Mouse (Mus musculus) cerebellum, adult 11-12 months (tissue): ENCODE measurements around the gene Iba57.
"Not testable (repeated sequence)": the region's sequence is repeated elsewhere in the genome, so short reads cannot be mapped to it uniquely, and the experiment has no call there.

ENCODE experiments used
- DNase-seq: peaks from one replicate; pipeline ENCODE4 v3.0.0; 2022

Gene Iba57

DNA sequence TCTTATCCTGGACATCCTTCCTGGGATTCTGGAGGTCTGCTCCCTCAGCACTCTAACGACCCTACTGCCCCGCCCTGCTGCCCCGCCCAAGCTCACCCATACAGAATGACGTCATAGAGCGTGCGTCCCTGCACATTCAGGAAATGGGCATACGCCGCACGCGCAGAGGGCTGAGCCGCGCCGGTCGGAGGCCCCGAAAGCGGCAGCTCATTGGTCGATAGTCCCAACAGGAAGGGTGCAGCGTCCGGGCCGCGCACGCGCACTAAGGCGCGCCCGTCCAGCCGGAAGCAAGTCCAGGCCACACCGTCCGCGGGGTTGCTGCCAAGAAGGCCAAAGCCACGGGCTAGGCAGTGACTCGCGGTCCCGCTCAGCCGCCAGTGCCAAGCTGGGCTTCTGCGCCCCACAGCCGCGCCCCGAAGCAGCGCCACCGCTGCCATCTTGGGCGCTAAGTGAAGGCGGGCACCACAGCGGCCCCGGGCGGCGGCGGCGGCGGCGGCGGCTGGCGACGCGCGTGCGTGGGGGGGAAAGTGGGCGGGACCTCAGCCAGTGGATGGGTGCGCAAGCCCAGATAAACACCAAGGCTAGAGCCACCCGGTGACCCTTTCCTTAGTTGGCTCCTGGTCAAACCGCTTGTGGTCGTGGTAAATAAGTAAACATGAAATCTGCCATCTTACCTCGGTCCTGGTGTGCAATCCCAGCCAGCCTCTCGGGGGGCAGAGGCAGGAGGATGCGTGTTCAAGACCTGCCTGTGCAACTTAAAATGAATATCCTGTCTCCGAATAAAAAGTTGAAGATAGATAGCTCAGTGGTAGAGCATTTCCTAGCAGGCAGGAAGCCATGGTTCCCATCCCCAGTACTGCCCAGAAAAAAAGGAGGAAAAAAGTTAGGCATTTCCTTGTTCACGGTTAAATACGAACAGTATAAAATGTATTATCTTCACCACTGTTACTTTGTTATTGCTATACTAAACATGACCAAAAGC lies at the start of gene Iba57:
TSS of gene Iba57 (minus strand) at position 485 of the 982 bp plus-strand sequence.
- DNase-seq, result peak; percentile 100

DNA sequence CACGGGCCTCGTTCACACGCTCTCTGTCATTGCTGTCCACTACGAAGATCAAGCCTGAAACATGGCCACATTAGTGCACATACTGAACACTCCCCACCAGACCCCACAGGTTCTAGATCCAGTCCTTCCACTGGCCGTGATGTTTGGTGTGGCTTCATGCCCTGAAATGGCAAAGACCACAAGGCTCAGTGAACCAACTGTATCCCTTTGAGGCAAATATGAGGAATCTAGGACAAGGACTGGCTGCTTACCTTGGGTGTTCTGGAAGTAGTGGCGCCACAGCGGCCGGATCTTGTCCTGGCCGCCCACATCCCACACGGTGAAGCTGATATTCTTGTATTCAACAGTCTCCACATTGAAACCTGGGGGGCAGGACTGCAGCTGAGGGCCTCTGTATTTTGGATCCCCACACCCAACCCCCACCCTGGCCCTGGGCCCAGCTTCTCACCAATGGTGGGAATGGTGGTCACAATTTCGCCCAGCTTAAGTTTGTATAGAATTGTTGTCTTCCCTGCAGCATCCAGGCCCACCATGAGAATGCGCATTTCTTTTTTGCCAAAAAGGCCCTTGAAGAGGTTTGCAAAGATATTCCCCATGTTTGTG lies 49.5 kb upstream of the Iba57 start:
- DNase-seq, result no peak

DNA sequence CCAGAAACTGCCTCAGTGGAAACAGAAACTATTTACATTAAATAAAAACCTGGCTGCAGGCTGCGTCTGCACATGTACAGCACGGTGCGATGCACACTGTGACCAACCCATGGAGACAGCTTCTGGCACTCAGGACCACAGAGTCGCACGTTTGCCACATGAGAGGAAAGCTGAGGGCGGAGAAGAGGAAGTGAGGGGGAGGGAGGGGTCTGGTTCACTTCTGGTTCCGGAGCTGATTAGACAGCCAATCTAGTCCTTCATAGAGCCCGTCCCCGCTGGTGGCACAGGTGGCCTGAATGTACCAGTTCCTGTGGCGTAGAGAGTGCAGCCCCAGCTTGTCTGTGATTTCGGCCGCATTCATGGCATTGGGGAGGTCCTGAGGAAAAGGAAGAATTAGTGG lies 48.8 kb upstream of the Iba57 start:
- not testable (repeated sequence) for DNase-seq

DNA sequence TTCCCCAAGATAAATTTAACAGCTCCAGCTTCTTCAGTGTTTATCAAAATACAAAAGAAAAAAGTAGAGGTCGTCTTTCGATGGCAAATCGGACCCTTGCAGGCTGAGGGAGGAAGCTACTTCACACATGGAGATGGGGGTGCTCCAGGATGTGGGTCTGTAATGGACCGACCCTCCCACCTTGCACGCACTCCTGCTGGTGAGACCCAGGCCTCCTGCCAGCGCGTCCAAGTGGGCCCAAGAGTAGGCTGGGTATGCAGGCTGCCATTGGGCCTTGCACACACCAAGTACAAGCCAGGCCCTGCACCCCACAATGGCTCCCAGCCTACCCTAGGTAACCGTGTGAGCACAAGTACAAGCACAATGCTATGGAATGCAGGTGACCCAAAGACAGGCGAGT lies 48.0 kb upstream of the Iba57 start:
- DNase-seq, result not testable (repeated sequence)

DNA sequence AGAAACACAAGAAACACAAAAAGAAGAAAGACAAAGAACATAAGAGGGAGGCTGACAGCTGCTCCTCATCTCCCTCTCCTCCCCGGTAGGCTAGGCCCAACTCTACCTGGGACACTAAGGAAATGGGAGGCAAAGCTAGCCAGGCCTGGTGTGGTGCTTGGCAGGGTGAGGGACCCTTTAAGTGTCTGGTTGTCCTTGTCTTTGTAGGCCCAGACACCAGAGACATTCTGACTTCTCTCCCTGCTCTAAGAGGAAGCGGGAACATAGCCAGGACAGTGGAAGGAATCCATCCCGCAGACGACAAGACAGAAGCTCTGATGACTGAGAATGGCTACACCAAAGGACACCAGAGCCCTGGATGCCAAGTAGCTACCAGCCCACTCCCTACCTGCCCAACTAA lies 46.5 kb upstream of the Iba57 start:
- no peak for DNase-seq

DNA sequence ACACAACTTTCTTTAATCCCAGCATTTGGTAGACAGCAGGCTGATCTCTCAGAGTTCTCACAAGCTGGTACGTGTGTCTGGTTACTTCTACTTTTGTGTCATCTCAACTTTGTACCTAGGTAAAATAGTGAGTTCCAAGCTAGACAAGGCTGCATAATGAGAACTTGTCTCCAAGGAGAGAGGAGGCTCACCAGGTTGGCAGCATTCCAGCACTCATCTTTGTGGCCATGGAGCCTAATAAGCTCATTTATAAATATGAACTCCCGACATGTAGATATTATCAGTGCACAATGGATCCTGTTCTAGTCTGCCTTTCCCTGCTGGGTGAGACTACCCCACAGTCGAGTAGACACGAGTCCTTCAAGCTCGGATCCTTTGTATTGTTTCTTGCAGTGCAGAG lies 46.0 kb upstream of the Iba57 start:
- no peak for DNase-seq

DNA sequence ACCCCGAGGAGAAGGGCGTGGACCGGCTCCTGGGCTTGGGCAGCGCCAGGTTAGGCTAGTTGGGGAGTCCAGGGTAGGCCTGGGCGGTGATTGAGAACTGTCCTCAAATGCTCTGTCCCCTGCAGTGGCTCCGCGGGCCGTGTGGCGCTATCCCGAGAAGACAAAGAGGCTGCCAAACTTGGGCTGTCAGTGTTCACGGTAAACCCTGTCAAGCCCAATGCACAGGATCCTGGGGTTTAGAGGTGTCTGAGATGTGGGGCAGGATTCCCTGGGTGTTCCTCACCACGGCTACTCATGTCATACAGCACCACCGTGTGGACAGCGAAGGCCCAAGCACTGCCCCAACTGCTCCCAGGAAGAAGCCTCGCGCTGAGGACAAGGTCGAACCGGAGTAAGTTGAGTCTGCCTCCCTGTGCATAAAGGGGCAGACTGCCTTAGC lies 45.5 kb upstream of the Iba57 start:
- peak; percentile 71 for DNase-seq

DNA sequence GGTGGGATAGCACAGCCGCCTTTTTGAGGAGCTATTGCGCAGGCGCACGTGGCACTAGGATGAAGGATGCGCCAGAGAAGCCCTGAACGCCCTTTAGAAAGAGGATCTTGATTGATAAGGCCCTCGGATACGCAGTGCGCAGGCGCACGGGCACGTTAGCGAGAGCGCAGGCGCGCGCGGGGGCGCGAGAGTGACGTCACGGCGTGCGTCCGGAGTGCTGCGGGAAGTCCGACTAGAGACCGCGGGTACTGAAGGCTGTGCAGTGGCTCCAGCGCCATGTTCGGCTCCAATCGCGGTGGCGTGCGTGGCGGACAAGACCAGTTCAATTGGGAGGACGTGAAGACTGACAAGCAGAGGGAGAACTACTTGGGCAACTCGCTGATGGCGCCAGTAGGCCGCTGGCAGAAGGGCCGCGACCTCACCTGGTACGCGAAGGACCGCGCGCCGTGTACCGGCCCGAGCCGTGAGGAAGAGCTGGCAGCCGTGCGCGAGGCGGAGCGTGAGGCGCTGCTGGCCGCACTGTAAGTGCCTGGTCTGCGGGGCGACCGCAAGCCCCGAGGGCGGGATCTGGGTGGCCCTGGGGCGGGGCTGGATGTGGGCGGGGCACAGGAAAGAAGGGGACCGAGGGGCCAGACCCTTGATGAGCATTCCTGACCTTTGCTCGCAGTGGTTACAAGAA lies 44.8 kb upstream of the Iba57 start, which contains the start of gene 2310033P09Rik:
TSS of gene 2310033P09Rik (plus strand) at position 169 of the 679 bp plus-strand sequence.
- peak; percentile 96 for DNase-seq

DNA sequence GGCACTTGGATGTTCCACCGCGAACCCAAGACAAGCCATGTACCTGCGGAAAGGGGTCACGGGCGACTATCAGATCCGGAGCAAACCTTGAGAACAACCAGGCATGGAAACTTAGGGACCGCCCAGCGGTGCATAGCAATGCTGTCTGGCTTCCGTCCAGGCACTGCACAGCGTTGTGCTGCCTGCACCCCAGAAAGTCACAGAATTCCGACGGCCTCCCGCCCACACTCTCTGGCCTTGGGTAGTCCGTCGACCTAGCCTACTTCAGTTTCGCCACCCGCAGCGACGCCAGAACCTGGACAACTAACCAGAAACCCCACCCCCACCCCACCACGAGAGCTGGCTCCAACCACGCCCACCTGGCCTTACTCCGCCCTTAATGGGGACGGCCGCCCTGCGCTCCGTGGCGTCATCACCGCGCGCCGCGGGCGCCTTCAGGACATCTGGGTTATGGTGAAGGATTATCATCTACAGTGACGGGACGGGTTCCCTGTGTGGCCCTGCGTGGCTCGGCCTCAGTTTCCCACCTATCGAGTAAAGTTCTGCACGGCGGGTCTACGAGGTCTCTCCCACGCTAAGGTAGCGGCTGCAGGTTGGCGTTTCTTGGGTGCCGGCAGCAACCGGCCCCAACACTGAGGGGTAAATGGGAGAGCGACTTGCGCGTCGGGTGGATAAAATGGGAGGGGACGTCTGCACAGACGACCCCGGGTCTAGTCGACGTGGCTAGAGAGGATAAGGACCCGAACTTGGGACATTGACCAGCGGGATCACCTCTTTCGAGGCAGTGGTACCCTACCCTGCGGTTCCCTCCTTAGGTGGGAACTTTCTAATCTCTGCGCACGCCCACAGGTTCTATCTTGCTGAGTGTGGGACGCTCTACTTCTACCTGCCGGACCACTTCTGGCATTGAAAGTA lies 38.8 kb upstream of the Iba57 start, which contains the start of gene Mrpl55:
TSS of gene Mrpl55 (plus strand) at position 406 of the 915 bp plus-strand sequence.
- DNase-seq, result peak; percentile 90

DNA sequence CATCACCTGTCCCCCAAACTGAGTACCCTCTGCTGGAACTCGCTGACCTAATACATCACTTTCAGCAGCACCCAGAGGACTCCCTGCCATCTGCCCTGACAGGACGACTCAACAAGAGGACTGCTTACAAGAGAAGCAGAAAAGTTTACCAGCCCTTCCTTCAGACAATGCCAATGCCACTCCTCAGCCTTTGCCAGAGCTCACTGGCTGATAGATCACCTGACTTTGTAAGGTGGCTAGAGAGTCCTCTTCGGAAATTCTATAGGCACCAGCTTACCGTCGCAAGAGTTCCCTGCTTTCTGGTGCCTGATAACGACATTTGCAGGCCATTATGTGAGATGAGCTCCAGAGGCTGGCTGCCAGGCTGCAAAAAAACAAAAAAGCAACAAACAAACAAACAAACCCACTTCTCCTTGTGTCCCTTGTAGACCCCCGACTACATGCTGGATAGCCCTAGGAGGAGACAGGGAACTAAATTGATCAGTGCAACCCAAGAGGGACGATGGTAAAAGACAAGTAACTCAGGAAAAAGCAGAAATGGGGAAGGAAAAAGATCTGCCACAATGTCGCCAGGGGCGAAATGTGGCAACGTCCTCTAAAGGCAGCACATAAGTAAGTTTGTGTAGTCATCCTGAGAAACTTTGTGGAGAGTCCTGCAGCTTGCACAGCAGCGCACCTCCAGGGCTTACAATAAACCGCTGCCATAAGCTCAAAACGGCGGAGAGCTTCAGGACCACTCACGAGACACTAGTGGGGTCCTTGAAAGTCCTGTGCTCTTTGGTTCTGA lies 37.9 kb upstream of the Iba57 start:
- peak; percentile 31 for DNase-seq

DNA sequence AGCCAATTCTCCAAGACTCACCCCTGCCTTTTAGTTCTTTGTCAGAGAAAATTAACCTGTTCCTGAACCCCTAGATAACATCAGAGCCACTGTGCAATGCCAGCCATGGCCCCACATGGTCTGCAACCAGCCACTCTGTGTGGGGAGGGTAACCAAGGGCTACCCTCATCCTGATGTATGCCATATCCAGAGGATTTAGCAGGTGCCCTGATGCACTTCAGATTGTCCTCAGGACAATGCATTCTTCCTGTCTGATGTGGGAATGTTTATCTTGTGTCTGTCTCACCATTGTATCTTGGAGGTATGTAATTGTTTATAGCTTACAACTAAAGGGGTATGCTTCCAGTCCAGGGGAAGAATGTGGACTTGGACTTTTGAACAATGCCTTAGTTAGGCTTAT lies 32.7 kb upstream of the Iba57 start:
- DNase-seq, result no peak

DNA sequence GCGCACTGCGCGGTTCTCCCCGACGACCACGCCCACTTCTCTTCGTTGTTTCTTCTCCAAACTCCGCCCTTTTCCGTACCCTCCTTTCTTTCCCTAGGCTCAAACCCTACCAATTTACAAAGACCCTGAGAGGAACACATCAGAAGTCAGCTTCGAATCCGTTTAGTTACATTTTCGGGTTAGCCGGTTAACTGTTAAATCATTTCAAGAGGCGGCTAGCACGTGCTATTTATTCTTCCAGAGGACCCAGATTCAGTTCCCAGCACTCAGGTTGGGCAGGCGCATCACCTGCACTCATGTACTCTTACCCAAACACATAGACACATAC lies 28.5 kb upstream of the Iba57 start, which contains the start of gene Guk1:
TSS of gene Guk1 (minus strand) at position 154 of the 328 bp plus-strand sequence.
- no peak for DNase-seq

DNA sequence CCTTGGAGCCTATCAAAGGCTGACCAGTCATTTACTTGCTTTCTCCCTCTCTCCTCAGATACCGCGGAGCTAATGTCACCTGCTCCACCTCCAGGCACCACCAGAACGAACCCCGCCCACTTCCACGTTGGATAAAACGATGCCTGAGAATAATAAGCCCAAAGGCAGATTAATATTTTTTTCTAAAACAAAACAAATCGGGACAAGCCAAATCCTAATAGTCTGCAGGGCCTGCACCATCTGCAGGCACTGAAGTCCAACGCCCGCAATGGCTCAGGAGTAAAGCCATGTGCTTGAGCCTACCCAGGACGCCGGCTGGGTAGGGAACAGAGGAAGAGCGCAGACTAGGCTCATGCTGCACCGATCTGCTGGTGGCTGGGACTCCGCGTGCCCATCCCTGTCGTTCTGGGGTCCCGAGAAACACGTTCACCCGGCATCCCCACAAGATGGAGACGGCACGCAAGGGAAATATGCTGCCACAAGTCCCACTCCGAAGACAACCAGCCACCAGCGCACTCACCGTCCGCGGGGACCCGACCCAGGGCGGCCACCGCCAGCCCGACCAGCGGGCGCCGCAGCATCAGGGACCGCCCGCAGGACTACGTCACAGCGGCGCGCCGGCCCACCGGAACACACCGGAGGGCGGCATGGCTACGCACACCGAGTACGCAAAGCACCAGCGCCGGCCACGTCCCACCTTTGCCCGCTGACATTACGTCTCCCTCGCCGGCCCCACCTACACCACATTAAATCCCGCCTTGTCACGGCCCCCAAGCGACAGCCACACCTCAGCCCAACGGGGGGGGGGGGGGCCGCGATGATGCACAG lies 27.9 kb upstream of the Iba57 start:
- DNase-seq, result peak; percentile 92

DNA sequence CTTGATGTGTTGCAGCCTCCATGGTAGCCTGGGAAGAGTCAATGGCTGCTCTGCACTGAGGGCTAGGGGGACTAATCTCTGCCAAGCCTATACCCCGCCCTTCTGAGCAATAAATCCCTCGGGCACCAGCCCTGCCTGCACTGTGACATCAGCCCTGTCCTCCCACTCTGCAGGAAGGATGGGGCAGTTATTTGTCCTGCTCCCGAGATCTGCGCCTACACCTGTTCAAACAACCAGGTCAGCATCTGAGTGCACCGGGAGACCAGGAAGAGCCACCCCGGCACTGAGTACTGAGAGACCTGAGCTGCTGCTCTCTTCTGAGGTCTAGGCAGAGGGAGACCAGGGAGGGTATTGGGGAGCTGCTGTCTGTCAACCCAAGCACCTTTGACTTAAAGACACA lies 24.2 kb upstream of the Iba57 start:
- DNase-seq, result no peak

DNA sequence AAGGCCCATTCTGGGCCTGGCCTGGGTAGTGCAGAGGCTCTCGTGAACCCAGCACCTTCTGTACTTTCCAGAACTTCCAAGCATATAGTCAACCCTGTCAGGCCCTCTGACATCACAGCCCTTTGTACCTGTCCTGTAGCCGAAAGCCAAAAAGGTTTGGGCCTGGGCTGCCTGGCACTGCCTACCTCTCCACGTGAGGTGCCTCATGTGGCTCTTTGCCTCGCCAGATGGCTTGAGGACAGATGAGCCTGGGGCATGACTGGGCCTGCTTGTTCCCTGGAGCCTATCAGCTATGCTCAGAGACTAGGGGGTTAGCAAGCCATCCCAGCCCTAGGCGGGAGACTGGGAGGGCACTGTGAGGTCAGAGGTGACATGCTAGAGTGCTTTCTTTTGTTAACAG lies 22.0 kb upstream of the Iba57 start:
- DNase-seq, result no peak

DNA sequence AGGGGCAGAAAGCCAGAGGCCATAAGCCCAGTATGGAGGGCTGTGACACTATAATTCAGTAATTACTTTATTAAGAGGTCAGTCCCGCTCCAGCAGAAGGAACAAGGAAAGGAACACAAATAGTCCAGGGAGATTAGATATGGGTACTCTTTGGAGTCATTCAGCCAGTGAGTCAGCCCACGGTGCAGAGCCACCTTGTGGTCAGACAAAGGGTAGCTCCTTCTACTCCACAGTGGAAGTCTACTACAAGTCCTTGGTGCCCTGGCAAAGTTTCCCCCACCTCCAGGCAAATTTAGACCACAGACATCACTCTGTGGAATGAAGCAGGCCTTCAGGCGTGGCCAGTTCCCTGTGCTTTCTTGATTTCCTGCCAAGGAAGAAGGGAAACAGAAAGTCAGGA lies 20.3 kb upstream of the Iba57 start:
- DNase-seq, result no peak

DNA sequence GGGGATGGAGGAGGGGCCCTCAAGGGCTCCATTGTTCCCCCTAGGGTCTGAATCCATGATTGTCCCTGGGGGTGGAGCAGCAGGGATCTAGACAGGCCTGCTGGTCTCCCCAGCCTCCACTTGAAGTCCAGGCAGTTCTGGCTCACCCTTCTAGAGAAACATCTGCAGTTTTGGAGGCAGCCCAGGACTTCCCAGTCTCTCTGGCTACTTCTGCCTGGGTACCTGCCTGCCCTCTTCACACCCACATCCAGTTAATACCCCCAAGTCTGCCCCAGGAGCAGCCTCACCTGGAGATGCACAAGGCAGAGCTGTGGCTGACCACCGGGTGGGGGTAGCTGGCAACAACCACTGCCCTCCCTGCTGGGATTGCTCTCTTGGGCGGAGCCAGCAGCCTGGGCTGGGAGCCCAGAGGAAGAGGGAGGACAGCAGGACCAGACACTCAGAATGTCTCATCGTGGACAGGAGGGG lies 19.4 kb upstream of the Iba57 start, which contains the start of gene Gjc2:
TSS of gene Gjc2 (minus strand) at position 350 of the 468 bp plus-strand sequence.
- no peak for DNase-seq

DNA sequence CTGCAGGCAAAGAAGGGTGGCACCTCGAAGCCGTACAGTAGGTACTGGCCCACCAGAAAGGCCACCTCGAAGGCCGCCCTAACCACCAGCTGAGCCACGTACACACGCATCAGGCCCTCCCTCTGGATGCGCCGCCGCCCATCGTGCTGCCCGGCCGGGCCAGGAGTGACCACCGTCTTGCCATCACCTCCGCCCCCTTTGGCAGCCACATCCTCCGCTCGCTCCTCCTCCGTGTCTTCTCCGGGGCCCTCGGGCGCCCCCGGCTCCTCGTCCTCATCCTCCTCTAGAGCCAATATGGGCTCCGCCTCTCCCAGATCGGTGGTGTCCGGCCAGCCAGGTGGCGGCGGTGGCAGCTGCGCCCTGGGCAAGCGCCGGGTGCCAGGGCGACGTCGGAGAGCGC lies 13.4 kb upstream of the Iba57 start:
- no peak for DNase-seq

DNA sequence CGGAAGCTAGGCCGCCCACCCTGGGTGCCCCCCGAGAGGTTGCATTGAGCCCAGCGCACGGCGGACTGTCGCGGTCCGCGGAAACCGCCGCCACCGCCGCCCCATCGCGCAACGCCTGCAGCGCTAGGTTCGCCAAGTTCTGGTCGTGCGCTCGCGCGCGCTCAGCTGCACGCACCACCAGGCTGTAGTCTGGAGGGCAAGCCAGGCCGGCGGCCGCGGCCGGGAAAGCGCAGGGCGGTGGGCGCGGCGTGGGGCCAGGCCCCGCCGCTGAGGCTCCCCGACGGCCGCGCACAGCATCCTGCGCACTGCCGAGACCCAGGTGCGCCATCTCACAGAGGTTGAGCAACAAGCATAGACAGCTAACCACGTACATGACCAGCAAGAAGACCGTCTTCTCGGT lies 12.9 kb upstream of the Iba57 start:
- DNase-seq, result no peak

DNA sequence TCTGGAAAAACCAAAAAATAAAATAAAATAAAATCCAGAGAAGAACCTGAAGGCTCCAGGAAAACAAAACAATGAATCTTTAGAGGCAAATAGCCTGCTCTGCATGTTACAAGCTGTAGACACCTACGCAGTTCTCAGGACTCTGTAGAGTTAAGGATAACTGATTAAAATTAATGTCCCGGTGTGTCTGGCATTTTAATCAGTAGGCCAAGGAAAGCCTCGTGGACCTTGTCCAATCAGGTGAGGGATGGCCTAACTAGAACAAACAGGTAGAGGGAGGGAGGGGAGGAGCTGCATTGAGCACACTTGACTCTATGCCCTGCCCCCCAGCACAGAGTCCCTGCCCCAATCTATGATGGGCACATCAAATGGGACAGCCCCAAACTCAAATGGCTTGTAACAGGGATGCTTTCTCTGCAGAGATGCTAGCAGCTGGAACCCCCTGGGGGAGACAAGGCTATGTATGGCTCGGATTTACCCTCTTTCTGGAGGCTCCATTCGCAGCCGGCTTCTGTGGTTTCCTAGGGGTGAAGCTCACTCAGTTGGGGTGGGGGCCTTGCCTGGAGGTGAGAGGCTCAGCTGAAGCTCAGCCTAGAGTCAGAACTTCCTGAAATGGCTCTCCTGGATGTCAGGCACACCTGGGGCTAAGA lies 10.8 kb upstream of the Iba57 start:
- no peak for DNase-seq
